Mouse (Mus musculus) erythroblast, embryonic 14.5 days (primary cell): ENCODE data around the gene Lrrc4.

ENCODE experiments used
- GATA1 ChIP-seq: IDR thresholded peaks from 2 replicates; pipeline ENCODE4 v1.6.1; 2012; ENCODE audit warnings: low read length, inconsistent platforms, mixed read lengths
- TAL1 ChIP-seq: IDR thresholded peaks from 3 replicates; pipeline ENCODE4 v1.6.1; 2012; ENCODE audit warnings: low read length, inconsistent platforms, mixed read lengths

DNA sequence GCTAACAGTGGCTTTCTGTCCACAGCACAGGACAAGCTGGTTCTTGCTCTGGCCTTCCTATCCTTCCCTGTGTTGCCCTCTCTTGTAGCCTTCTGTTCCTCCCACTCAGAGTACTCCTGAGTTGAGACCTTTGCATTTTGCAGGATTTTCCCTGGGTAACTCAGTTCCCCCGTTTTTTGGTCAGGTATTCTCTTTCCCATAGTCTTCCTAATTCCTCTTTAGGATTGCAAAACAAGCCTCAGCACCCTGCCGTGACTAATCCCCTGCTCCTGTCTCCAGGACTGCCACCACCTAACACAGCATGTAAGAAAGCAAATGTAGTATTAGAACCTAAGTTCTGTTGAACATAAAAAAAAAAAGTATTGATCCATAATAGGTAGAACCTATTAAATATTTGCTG is 60.2 kb downstream of the Lrrc4 start:
- TF ChIP-seq TAL1 (no peak), GATA1 (no peak)
